Mouse (Mus musculus) cerebellum, adult 8-10 months (tissue): ENCODE measurements around the gene Casp8ap2.

ENCODE experiments used
- DNase-seq: peaks from one replicate; pipeline ENCODE4 v3.0.0; 2022

Gene Casp8ap2

GRCm38 (mm10) chr4:32615034-32615881 lies at the start of gene Casp8ap2:
Casp8ap2 (plus strand) TSS chr4:32615451.
- peak; percentile 99 for DNase-seq

GRCm38 (mm10) chr4:32569054-32569453 lies 46.2 kb upstream of the Casp8ap2 start:
- no peak for DNase-seq

GRCm38 (mm10) chr4:32569995-32570938 lies 45.0 kb upstream of the Casp8ap2 start:
- no peak for DNase-seq

- no peak for DNase-seq
These were observed 44.3 kb upstream of the Casp8ap2 start for GRCm38 (mm10) chr4:32570939-32571317.

- DNase-seq = no peak
These were observed 43.8 kb upstream of the Casp8ap2 start for GRCm38 (mm10) chr4:32571441-32571840.

- peak; percentile 47 for DNase-seq
These were observed 43.1 kb upstream of the Casp8ap2 start for GRCm38 (mm10) chr4:32572118-32572517.

- DNase-seq = no peak
These were observed 41.7 kb upstream of the Casp8ap2 start for GRCm38 (mm10) chr4:32573586-32573985.

GRCm38 (mm10) chr4:32574604-32575003 lies 40.6 kb upstream of the Casp8ap2 start:
- no peak for DNase-seq

- no peak for DNase-seq
These were observed 40.1 kb upstream of the Casp8ap2 start for GRCm38 (mm10) chr4:32575165-32575564.

- DNase-seq = no peak
These were observed 35.4 kb upstream of the Casp8ap2 start for GRCm38 (mm10) chr4:32579850-32580249.

GRCm38 (mm10) chr4:32584181-32584580 lies 31.1 kb upstream of the Casp8ap2 start:
- DNase-seq = no peak

- peak; percentile 39 for DNase-seq
These were observed 28.7 kb upstream of the Casp8ap2 start for GRCm38 (mm10) chr4:32586596-32586995.

- DNase-seq = no peak
These were observed 27.7 kb upstream of the Casp8ap2 start for GRCm38 (mm10) chr4:32587543-32587942.

- DNase-seq = no peak
These were observed 27.0 kb upstream of the Casp8ap2 start for GRCm38 (mm10) chr4:32588237-32588636.

GRCm38 (mm10) chr4:32601135-32601534 lies 14.1 kb upstream of the Casp8ap2 start:
- DNase-seq = no peak

- no peak for DNase-seq
These were observed 12.6 kb upstream of the Casp8ap2 start, which contains the start of gene Gja10 for GRCm38 (mm10) chr4:32602660-32603059. Gja10 (minus strand) TSS chr4:32602760.

GRCm38 (mm10) chr4:32621637-32622036 lies 6.4 kb downstream of the Casp8ap2 start:
- DNase-seq = no peak

- DNase-seq = no peak
These were observed 36.4 kb downstream of the Casp8ap2 start for GRCm38 (mm10) chr4:32651669-32652068.

- DNase-seq = no peak
These were observed 41.1 kb downstream of the Casp8ap2 start for GRCm38 (mm10) chr4:32656146-32656904.

- DNase-seq = peak; percentile 92
These were observed 41.8 kb downstream of the Casp8ap2 start, which contains the start of gene Mdn1 for GRCm38 (mm10) chr4:32656918-32657662. Mdn1 (plus strand) TSS chr4:32657119.

- no peak for DNase-seq
These were observed 50.6 kb downstream of the Casp8ap2 start for GRCm38 (mm10) chr4:32665843-32666242.

- DNase-seq = no peak
These were observed 53.0 kb downstream of the Casp8ap2 start for GRCm38 (mm10) chr4:32668291-32668690.
